Mouse (Mus musculus) testis, postnatal 10 days (tissue): ENCODE results near the gene Arl4c.
A peak's percentile ranks its signal among the peaks of the same experiment; 100 is the strongest.

ENCODE experiments used
- DNase-seq: peaks from one replicate; pipeline ENCODE4 v3.0.0; 2021; ENCODE audit warnings: low spot score

Arl4c gene

DNA sequence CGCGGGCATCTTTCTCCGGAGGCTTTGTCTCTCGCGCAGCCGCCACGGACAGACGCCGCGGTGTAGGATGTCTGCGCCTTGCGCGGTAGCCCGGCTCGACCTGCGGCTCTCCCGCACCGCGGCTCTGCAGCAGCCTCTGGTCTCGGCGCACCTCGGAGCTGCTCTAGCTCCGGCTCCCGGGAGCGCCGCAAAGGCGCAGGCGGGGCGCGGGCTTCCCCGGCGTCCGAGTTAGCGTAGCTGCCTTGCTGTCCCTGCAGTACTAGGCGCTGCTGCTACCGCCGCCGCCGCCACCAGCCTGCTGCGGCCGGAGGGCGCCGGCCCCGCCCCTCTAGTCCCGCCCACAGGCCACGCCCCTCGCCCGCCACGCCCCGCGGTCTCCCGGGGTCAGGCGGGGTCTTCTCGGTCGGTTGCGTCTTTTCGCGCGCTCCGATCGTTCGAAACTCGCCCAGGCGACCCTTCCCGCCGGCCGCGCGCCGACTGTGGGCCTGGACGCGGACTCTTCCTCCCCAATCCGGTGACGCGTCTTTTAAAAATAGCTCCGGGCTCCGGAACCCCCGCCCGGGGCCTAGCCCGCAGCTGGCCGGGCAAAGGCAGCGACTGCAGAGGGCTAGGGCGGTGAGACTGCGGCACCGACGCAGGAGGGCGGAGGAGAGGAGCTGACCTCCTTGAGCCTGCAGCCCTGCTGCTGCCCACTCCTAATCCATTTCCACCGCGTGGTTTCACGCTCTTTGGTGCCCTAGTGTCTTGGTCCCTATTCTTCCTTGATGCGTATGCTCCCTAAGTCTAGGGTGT is at the start of gene Arl4c:
Arl4c (minus strand) TSS at position 352 of the 792 bp plus-strand sequence.
- DNase-seq = peak; percentile 88

DNA sequence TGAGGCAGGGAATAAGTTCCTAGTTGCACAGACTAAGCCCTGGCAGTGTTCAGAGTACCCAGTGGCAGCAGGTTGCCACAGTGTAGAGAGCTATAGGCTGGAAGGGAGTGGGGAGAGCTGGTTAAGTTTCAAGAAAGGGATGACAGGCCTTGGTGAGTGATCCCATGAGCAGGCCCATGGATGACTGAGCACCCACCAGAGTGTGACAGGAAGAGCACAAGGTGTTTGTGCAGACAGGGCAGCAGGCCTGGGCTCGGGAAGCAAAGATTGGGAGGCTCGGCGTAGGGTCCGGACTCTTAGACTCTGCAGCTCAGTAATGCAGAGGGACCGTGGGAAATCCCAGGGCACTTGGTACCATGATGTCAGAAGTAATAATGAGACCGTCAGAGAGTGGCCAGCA is 49.3 kb upstream of the Arl4c start:
- no peak for DNase-seq

DNA sequence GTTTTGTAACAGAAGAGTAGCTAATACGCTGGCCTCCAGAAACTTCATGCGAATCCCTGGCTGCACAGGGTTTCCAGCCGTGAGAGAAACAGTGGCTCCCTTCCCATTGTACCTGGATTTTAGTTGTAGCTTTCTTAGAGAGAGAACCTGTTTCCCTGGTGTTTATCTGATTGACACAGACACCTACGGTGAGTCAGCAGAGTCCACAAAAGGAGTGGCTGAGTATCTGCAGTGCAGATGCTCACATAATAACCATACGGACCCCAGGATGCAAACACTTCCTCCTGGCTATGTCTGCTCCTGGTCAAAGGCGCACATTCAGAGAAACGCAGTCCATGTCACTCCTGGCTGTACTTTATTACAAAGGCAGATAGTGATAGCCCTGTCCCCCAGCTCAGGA is 48.6 kb upstream of the Arl4c start:
- DNase-seq = no peak

DNA sequence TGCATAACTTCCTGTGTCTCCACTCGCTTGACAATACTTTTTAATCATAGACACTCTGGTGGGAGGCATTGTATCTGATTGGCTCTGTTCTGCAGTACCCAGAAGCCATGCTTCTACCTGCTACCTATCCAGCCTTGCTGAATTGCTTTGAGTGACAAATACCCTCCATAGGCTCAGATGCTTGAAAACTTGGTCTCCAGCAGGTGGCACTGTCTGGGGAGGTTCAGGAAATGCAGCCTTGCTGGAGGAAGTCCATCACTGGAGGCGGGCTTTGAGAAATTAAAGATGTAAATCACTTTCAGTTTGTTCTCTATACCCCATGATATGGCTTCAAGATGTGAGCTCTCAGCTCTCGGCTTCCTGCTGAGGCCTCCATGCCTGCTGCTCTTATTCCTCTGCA is 48.1 kb upstream of the Arl4c start:
- peak; percentile 59 for DNase-seq

DNA sequence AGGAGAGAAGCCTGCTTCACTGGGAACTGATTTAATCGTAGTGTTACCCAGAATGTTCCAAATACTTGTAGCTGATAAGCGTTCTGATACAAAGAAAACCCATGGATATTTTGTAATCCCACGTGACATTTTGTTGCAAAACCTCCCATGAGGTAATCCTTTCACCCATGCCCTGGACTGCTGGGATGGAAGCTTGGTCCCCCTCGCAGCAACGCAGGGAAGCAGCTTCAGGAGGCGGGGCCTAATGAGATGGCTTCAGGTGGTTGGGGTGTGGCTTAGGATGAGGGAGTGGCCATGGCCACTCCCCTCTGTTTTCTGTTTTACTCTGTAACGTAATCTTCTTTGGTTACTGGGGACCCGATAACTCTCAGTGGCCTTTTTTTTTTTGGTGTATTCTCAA is 47.1 kb upstream of the Arl4c start:
- no peak for DNase-seq

DNA sequence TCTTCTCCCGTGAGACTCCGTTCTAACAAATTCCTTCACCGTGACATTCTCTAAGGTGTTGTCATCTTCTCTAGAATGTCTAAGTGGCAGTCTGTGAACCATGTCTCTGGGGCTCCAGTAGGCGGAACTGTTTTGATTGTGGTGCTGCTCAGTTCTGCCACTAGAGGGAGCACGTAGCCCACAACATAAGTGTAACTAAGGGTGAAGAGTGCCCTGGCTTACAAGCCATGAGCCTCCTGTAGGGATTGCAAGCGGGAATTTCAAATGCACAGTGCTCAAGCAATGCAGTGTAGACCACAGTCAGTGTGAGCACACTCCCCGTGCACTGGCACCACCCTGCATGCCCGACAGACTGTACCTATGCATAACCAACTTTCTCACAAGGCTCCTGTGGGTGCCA is 43.2 kb upstream of the Arl4c start:
- peak; percentile 74 for DNase-seq

DNA sequence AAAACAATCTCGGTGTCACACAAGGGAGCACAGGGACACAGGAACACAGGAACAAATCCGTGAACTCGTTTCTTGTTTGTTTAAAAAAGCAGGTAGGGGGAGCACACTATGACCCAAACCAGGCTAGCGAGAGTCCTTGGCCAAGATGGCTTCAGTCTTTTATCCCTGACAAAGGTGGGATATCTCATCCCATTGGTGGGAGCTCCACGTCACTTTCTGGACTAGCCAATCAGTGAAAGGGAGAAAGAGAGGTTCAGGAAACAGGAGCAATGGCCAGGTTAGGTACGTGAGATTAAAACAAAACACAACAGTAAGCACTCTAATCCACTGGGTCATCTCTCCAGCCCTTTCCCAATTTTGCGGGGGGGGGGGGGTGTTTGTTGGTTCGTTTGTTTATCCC is 42.2 kb upstream of the Arl4c start:
- no peak for DNase-seq

DNA sequence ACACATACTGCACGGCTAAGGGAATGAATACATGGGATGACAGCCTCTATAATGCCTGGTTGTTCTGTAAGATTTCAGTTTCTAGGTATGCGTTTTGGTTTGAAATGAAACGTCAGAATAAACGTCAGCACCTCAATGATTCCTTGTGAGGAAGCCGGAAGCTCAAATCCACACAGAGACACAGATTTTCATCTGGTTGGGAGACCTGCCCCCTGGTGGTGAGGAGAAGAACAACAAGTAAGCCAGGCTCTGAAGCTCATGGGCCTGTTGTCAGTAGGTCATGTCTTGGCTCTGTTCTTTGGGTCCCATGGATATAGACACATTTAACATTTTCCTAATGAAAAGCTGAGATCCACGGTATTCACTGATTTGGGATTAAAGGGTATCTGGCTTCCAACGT is 40.4 kb upstream of the Arl4c start:
- peak; percentile 74 for DNase-seq

DNA sequence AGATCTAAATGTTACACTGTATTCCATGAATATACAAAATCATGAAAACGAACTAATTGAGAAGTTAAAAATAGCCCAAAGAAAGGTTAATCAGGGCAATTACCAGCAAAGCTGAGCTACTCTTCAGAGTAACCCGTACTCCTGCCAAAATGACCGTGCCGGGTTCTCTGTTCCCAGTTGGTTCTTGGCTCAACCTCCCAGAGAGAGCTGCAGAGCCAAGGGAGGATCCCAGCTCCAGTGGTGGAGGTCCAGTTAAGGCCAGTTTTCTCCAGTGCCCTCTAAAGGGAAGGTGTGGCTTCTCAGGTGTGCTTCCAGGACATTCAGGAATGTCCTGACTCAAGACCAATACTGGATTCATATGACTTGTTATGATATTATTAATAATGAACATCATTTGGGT is 37.5 kb upstream of the Arl4c start:
- DNase-seq = no peak

DNA sequence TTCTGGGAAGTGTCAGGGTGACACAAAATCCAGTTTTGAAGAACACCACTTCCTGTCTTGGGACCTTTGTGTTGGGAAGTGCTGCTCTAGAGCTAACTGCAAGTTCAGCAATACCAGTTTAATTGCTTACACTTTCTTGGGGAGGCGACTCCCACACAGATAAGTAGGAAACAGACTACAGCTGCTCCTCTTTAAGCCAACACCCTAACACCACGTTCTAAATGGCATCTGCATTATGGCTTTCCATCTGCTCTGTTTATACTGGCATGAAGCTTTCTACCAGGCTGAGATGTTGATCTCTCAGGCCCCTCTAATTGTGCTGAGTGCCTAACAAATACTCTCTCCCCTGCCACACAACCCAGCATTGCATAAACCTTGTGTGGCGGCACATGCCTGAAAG is 36.9 kb upstream of the Arl4c start:
- DNase-seq = no peak

DNA sequence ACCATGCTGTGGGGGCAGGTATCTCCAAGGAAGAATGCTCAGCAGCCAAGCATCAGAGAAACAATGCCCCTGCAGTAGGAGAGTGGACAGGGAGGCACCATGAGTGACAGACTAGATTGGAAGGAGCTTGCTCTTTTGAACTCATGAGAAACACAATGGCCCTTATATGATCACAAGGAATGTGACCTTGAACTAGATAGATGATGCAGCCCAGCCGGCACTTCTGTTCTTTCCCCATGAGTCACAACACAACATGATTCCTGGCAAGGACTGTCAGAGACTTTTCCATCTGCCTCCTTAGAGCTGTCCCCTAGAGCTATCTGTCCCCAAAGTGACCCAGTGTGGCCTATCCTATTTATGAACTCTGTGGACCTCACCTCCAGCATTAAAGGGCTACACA is 27.5 kb upstream of the Arl4c start:
- DNase-seq = no peak

DNA sequence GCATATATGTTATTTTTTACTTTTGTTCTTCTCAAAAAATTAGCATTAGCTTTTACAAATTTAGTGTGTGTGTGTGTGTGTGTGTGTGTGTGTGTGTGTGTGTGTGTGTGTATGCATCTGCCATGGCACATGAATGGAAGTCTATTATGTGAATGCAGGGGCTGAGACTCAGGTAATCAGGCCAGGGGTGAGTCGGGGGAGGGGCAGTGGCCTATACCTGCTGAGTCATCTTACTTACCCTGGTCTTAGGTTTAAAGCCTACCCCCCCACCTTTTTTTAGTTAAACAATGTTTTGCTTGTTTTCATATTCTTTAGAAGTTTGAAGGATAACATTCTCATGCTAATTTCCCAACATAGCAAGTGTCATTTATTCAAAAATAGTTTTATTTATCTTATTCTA is 25.3 kb upstream of the Arl4c start:
- DNase-seq = no peak

DNA sequence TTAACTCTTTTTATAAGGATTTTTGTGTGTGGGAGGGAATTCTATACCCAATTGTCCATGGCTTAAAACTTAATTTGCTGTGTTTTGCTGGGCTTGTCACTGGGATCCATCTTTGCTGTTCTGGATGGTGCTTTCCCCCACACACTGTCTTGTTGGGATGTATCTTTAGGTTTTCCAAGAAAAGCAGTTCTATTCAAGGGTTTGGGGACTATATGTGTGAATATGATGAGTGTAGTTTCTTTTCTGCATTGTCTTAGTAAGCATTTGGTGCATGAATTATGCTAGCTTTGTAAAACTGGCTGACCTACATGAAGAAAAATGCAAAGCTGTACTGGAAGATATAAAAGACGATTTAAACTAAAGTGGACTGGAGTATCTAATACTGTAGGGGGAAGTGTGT is 23.7 kb upstream of the Arl4c start:
- DNase-seq = no peak

DNA sequence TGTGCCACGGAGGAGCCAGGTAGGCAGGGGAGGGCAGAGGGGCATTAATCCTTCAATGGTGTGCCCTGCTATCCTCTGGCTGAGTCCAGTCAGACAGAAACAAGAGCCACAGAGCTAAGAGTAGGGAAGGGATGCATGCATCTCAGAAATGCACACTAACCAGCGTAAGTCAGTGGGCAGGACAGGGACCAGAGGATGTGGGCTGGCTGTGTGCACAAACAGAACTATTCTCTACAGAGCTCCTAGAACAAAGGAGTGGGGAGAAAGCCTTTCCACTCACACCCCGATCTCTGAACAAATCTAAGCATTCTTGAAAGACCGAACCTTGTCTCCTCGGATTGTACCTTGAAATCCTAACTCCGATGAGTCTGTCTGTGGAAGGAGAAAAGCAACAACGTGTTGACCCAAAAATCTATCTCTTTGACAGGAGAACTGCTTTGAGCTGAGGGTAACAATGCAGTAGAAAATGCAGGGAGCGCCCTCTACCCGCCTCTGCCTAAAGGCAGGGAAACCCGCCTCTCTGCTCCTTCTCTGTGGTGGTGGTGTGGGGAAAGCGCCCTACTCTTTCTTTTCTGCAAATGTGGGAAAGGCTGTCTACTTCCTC is 18.7 kb upstream of the Arl4c start:
- DNase-seq = no peak

DNA sequence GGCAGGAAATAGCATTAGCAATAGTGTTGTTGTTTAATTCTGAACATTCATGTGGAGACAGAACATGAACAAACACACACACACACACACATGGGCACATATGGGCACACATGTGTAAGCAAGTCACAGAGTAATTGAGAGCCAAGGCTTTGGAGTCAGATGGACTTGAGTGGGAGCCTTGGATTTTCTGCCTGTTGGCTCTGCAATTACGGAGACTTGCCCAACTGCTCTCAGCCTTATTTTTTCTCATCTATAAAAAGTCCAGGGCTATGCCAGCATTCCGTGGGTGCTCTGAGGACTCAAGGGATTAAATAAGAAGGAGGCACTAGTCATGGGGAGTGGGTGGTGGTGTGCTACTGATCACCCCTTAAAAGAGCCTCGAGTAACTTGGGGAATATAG is 16.5 kb upstream of the Arl4c start:
- no peak for DNase-seq

DNA sequence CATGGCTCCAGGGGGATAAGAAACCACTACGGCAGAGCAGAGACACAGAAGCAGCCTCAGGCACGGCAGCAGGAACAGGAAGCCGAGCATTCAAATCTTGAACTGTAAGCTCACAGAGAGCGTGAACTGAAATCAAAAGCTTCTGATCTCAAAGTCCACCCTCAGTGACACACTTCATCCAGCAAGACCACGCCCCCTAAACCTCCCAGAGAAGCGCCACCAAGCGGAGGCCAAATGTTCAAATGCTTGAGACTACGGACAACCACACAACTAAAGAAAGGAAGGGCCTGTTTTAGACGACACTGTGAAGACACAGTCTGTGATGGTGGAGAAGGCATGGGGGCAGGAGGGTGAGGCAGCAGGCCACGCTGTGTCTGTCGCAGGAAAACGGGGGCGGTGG is 15.7 kb upstream of the Arl4c start:
- no peak for DNase-seq

DNA sequence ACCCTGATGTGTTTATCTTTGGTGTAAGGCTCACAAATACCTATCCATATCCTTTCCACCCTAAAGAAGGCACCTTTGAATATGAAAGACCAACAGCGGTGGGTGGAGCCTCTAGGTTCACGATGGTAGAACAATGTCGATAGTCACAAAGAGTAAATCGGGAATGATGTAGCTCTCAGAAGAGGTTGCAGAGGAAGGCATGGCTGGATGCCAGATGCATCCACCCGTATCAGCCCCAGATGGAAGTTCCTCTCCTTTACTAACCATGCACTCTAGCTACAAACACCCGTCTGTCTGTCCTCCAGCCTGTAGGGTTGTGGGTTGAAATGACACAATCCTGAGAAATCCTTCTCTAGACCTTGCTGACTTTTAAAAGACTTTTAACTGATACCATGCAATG is 10.0 kb upstream of the Arl4c start:
- no peak for DNase-seq

DNA sequence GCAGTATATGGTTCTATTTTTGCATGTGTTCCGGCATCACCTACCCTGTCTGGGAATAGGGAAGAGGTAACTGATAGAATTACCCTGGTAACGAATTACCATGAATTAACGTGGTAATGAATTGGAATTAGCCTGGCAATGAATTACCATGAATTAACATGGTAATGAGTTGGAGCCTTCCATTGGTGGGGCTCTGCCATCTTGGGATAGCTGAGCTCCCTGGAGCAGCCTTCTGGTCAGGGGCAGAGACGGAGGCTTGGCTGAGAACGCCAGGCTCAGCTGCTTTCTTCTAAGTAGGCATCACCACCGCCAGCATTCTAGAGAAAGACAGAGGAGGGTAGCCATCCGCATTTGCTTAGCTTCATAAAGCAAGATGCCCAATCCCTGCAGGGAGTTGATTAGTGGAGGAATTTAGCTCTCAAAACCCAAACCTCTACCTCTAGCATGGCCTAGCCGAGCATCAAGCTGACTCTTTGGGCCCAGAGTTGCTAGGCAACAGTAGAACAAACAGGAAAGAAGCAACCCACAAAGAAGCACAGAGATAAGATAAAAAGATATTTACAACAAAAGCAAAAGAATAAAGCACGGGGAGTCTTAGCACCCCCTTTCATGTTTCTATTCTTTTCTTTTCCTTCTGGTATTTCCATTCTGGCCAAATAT is 6.8 kb upstream of the Arl4c start:
- DNase-seq = no peak

DNA sequence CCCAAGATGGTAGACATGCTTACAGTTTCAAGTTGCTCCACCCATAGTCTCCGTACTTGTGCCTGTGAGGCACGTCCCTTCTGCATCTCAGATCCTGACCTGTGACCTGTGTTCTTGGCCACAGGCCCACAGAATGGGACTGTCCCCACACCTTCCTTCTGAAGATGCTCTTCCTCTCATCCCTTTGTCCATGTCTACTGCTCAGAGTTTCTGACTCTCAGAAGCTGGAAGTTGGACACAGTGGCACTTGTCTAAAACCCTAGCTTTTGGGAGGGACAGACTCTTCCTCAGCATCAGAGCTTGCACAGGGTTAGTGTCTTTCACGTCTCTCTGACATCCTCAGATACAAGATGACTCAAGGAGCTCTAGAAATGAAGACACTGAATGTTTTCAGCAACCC is 6.2 kb upstream of the Arl4c start:
- DNase-seq = no peak

DNA sequence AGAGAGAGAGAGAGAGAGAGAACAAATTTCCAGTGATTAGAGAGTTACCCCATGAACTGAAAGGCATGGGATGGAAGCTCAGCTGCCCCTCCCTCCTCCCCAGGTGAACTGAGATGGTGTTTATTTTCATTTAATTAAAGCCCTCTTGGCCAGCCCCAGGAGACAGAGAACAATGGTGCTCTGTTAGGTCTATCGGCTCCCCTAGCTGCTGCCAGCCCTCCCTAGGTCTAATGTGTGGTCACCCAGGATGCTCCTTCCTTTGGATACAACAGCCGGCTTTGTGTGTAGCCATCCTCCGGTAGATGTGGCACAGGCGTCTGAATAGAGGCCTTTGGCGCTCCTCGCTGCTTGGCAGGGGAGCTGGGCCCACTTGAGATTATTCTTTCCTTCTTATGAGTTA is 5.5 kb upstream of the Arl4c start:
- DNase-seq = peak; percentile 43

DNA sequence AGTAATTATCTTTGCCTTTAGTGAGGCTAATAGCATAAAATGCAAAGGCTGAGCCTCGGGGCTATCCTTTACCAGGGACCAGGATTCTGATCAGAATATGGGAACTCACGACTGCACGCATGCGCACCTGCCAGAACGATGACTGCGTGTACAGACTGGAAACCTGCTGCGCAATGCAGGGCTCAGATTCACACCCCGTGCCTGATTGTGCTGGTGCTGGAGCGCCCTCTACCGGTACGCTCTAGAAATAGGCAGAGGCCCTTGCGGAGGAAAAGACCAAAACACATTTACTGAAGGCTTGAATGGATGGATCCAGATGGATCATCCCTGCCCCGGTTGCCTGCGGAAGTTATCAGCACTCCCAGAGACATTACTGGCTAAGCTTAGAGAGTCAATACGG is 3.8 kb upstream of the Arl4c start:
- DNase-seq = peak; percentile 95

DNA sequence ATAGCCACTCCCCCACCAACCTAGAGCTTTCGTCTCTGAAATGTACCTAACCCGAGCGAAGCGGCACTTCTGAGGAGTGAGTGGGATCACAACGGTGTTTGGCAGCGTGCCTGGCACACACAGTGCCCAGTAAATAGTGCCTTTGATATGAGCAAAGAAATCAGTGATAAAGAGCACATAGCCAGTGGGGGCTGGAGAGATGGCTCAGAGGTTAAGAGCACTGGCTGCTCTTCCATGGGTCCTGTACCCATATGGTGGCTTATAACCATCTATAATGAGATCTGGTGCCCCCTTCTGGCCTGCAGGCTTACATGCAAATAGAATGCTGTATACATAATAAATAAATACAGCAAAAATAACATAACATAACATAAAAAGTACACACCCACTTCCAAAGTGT is 3.0 kb upstream of the Arl4c start:
- peak; percentile 71 for DNase-seq
